Mouse (Mus musculus): ENCODE data around the gene Zfp511. TPM values are rescaled to one million over a fixed set of nuclear protein-coding genes. Genes with fewer than 3 reads are reported as not detected.

The Zfp511 gene
- polyA plus RNA-seq, 1 experiment, result 37.7 TPM

GRCm38 (mm10) chr7:140045546-140045945 lies 9.4 kb downstream of the Zfp511 start:
- no peaks in the 10 kb centered on the region for H3K4me1 ChIP-seq (ENCODE audit: control insufficient read depth, insufficient read depth, low read length)
- no peak overlapping the region for H3K4me3 ChIP-seq (ENCODE audit: insufficient read depth, low read length)
- no peak overlapping the region for H3K27ac ChIP-seq (ENCODE audit: insufficient read depth, low read depth, low read length)
- no peak for TF ChIP-seq CTCF (IDR thresholded peaks at IDR 0.05; ENCODE audit: low read depth, low read length)

GRCm38 (mm10) chr7:140047811-140048311 lies 11.7 kb downstream of the Zfp511 start:
- Histone ChIP-seq H3K4me3 (ENCODE audit: insufficient read depth, low read length) (peak overlapping the region; percentile 57), H3K4me1 (ENCODE audit: control insufficient read depth, insufficient read depth, low read length) (peaks cover 6% of the 10 kb centered on the region), H3K27ac (ENCODE audit: insufficient read depth, low read depth, low read length) (no peak overlapping the region)
- TF ChIP-seq POLR2A (IDR thresholded peaks at IDR 0.05; ENCODE audit: borderline replicate concordance, low read depth, low read length), result no peak
- TF ChIP-seq CTCF (IDR thresholded peaks at IDR 0.05; ENCODE audit: low read depth, low read length), result no peak

GRCm38 (mm10) chr7:140048361-140049114 lies 12.3 kb downstream of the Zfp511 start, which contains the start of gene Msx3:
Gene Msx3 (minus strand): TSS chr7:140049089.
- Histone ChIP-seq H3K4me1 (ENCODE audit: control insufficient read depth, insufficient read depth, low read length) (peaks cover 6% of the 10 kb centered on the region), H3K27ac (ENCODE audit: insufficient read depth, low read depth, low read length) (no peak within 1 kb of the TSS), H3K4me3 (ENCODE audit: insufficient read depth, low read length) (peak within 1 kb of the TSS; percentile 66)
- no peak for TF ChIP-seq POLR2A (IDR thresholded peaks at IDR 0.05; ENCODE audit: borderline replicate concordance, low read depth, low read length)
- TF ChIP-seq CTCF (IDR thresholded peaks at IDR 0.05; ENCODE audit: low read depth, low read length), result no peak

- Histone ChIP-seq H3K4me1 (ENCODE audit: control insufficient read depth, insufficient read depth, low read length) (peaks cover 6% of the 10 kb centered on the region), H3K27ac (ENCODE audit: insufficient read depth, low read depth, low read length) (no peak overlapping the region), H3K4me3 (ENCODE audit: insufficient read depth, low read length) (peak overlapping the region; percentile 66)
- no peak for TF ChIP-seq CTCF (IDR thresholded peaks at IDR 0.05; ENCODE audit: low read depth, low read length)
- TF ChIP-seq POLR2A (IDR thresholded peaks at IDR 0.05; ENCODE audit: borderline replicate concordance, low read depth, low read length), result no peak
Measured at GRCm38 (mm10) chr7:140049115-140049689, 13.0 kb downstream of the Zfp511 start.

GRCm38 (mm10) chr7:140054124-140054523 lies 17.9 kb downstream of the Zfp511 start:
- Histone ChIP-seq H3K4me1 (ENCODE audit: control insufficient read depth, insufficient read depth, low read length) (peaks cover 11% of the 10 kb centered on the region), H3K4me3 (ENCODE audit: insufficient read depth, low read length) (no peak overlapping the region), H3K27ac (ENCODE audit: insufficient read depth, low read depth, low read length) (no peak overlapping the region)
- TF ChIP-seq CTCF (IDR thresholded peaks at IDR 0.05; ENCODE audit: low read depth, low read length) (no peak), POLR2A (IDR thresholded peaks at IDR 0.05; ENCODE audit: borderline replicate concordance, low read depth, low read length) (no peak)

GRCm38 (mm10) chr7:140057413-140058407 lies 21.5 kb downstream of the Zfp511 start:
- no peak overlapping the region for H3K27ac ChIP-seq (ENCODE audit: insufficient read depth, low read depth, low read length)
- TF ChIP-seq POLR2A (IDR thresholded peaks at IDR 0.05; ENCODE audit: borderline replicate concordance, low read depth, low read length) (no peak), CTCF (IDR thresholded peaks at IDR 0.05; ENCODE audit: low read depth, low read length) (no peak)
- peak overlapping the region; percentile 47 for H3K4me3 ChIP-seq (ENCODE audit: insufficient read depth, low read length)
- H3K4me1 ChIP-seq (ENCODE audit: control insufficient read depth, insufficient read depth, low read length), result peaks cover 14% of the 10 kb centered on the region

- Histone ChIP-seq H3K4me3 (ENCODE audit: insufficient read depth, low read length) (peak overlapping the region; percentile 47), H3K4me1 (ENCODE audit: control insufficient read depth, insufficient read depth, low read length) (peaks cover 14% of the 10 kb centered on the region), H3K27ac (ENCODE audit: insufficient read depth, low read depth, low read length) (no peak overlapping the region)
- TF ChIP-seq POLR2A (IDR thresholded peaks at IDR 0.05; ENCODE audit: borderline replicate concordance, low read depth, low read length) (no peak), CTCF (IDR thresholded peaks at IDR 0.05; ENCODE audit: low read depth, low read length) (no peak)
Measured at GRCm38 (mm10) chr7:140058528-140058927, 22.3 kb downstream of the Zfp511 start.

GRCm38 (mm10) chr7:140059601-140060000 lies 23.4 kb downstream of the Zfp511 start:
- no peak for TF ChIP-seq POLR2A (IDR thresholded peaks at IDR 0.05; ENCODE audit: borderline replicate concordance, low read depth, low read length)
- no peak for TF ChIP-seq CTCF (IDR thresholded peaks at IDR 0.05; ENCODE audit: low read depth, low read length)
- H3K27ac ChIP-seq (ENCODE audit: insufficient read depth, low read depth, low read length), result no peak overlapping the region

More at GRCm38 (mm10) chr7:140059601-140060000, 23.4 kb downstream of the Zfp511 start:
- no peak overlapping the region for H3K4me3 ChIP-seq (ENCODE audit: insufficient read depth, low read length)
- H3K4me1 ChIP-seq (ENCODE audit: control insufficient read depth, insufficient read depth, low read length), result peaks cover 14% of the 10 kb centered on the region

Data from bone marrow macrophage, adult 2 months (primary cell).